Mouse (Mus musculus) forebrain, postnatal 0 days (tissue): ENCODE measurements around the gene Tmem222. TPM values are rescaled to one million over a fixed set of nuclear protein-coding genes. Genes with fewer than 3 reads are reported as not detected.

Experiments used
- ATAC-seq: fragments of 200-750 bp; cut with Nextera tagmentation; 2 replicates; pipeline ENCODE4 v1.8.0; 2017; ENCODE audit warnings: mild to moderate bottlenecking, moderate library complexity
- DNase-seq: peaks from one replicate; pipeline ENCODE4 v3.0.0-alpha.2; 2015
- H3K27ac ChIP-seq: fragments of 300-500 bp; sonication (generic); 2 replicates; pipeline ENCODE4 v1.5.1; 2014; ENCODE audit warnings: low read depth, mild to moderate bottlenecking, antibody characterized with exemption, low read length, moderate library complexity, mixed read lengths
- H3K27me3 ChIP-seq: fragments of 300-500 bp; sonication (generic); 2 replicates; pipeline ENCODE4 v1.6.1; 2014; ENCODE audit warnings: mild to moderate bottlenecking, low read length, mixed read lengths; ENCODE audit not compliant: insufficient read depth
- H3K36me3 ChIP-seq: fragments of 300-500 bp; sonication (generic); 2 replicates; pipeline ENCODE4 v1.6.1; 2014; ENCODE audit warnings: mild to moderate bottlenecking, moderate library complexity; ENCODE audit not compliant: insufficient read depth
- H3K4me1 ChIP-seq: fragments of 300-500 bp; sonication (generic); 2 replicates; pipeline ENCODE4 v1.6.1; 2014; ENCODE audit warnings: antibody characterized with exemption; ENCODE audit not compliant: insufficient read depth
- H3K4me2 ChIP-seq: fragments of 300-500 bp; sonication (generic); 2 replicates; pipeline ENCODE4 v1.6.1; 2014; ENCODE audit warnings: low read depth, mild to moderate bottlenecking, moderate library complexity
- H3K4me3 ChIP-seq: fragments of 300-500 bp; sonication (generic); 2 replicates; pipeline ENCODE4 v1.5.1; 2014; ENCODE audit warnings: low read depth, low read length, mixed read lengths
- H3K9ac ChIP-seq: fragments of 300-500 bp; sonication (generic); 2 replicates; pipeline ENCODE4 v1.6.1; 2014; ENCODE audit warnings: mild to moderate bottlenecking
- H3K9me3 ChIP-seq: fragments of 300-500 bp; sonication (generic); 2 replicates; pipeline ENCODE4 v1.6.1; 2016; ENCODE audit warnings: low read length
- CTCF ChIP-seq: sonication (generic); IDR thresholded peaks from 2 replicates; pipeline ENCODE4 v1.5.1; 2016; ENCODE audit warnings: antibody characterized with exemption, control low read depth, low read depth
- WGBS: fragments of 180-500 bp; shearing (Covaris S2); extraction: QIAGEN DNeasy Blood & Tissue Kit; methylation state at CpG from one replicate; pipeline ENCODE4 v1.1.7; 2014; 5-methylcytosine and 5-hydroxymethylcytosine counted together
- polyA plus RNA-seq: library from polyadenylated mRNA; unstranded; fragments of >200 nt; fragmentation: Nextera tagmentation; extraction: Ambion mirVana; gene quantifications from 2 replicates; pipeline ENCODE4 v1.2.1, GENCODE M21; 2015
- total RNA-seq: library from RNA; depleted of rRNA; stranded (reverse); fragments of >200 nt; gene quantifications from 2 replicates; pipeline ENCODE4 v1.2.3, GENCODE M21; 2014

Tmem222 gene
- total and polyA plus RNA-seq, 2 experiments from 2014 or later = 125 to 146 TPM

DNA sequence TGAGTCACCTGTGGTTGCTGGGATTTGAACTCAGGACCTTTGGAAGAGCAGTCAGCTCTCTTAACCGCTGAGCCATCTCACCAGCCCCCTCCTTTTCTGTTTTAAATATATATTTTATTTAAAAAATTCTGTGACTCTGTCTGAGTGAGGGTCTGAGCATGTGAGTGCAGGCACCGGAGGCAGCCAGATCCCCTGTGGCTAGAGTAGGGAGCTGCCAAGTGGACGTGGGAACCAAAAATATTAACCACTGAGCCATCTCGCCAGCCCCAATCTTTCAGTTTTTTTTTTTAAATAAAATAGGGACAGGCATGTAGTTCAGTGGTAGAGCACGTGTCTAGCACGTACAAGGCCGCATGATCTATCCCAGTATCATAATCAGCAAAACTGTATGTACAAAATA, 27.2 kb upstream of the Tmem222 start:
- no peak for DNase-seq
- TF ChIP-seq CTCF = no peak
- H3K4me3 ChIP-seq = no peak overlapping the region
- no peak overlapping the region for H3K27ac ChIP-seq
- no peaks in the 10 kb centered on the region for H3K9me3 ChIP-seq
- no peak overlapping the region for H3K9ac ChIP-seq
- H3K4me2 ChIP-seq = no peak overlapping the region
- no peaks in the 10 kb centered on the region for H3K27me3 ChIP-seq
- H3K4me1 ChIP-seq = no peaks in the 10 kb centered on the region
- WGBS = 92% methylated on average over 7 of the region's 7 CpGs
- H3K36me3 ChIP-seq = peaks cover 42% of the 10 kb centered on the region
- no peak for ATAC-seq

- Histone ChIP-seq H3K36me3 (peaks cover 47% of the 10 kb centered on the region), H3K9ac (no peak overlapping the region), H3K9me3 (no peaks in the 10 kb centered on the region), H3K27ac (no peak overlapping the region), H3K27me3 (no peaks in the 10 kb centered on the region), H3K4me3 (no peak overlapping the region), H3K4me1 (peaks cover 8% of the 10 kb centered on the region; the same call in 1 of the 2 replicates), H3K4me2 (no peak overlapping the region)
- DNase-seq (peak; percentile 17), ATAC-seq (no peak)
- 67% methylated on average over 5 of the region's 5 CpGs for WGBS
- TF ChIP-seq CTCF = no peak
Observed at GRCm38 (mm10) chr4:133302668-133303067, 25.1 kb upstream of the Tmem222 start.

DNA sequence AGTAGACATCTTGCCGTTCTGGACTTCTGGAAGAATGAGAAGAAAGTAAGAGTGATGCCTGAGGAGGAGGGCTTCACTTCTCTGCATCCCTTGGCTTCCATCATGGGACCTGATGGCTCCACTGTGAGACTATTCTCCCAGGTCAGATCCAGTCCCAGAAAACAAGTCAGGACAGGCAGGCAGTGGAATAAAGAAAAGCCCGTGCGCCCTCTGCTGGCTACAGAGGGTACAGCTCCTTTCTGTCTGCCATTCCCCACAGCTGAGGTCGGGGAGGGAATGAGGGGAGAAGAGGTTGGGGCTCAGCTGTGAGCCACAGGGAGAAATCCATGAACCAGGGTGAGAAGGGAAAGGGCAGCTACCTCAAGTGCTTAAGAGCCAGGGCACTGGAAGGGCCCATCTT, 24.2 kb upstream of the Tmem222 start:
- Histone ChIP-seq H3K27ac (no peak overlapping the region), H3K27me3 (no peaks in the 10 kb centered on the region), H3K4me1 (peaks cover 8% of the 10 kb centered on the region; the same call in 1 of the 2 replicates), H3K9ac (no peak overlapping the region), H3K4me3 (no peak overlapping the region), H3K4me2 (no peak overlapping the region), H3K9me3 (no peaks in the 10 kb centered on the region), H3K36me3 (peaks cover 50% of the 10 kb centered on the region)
- WGBS = 23% methylated on average over 4 of the region's 4 CpGs
- TF ChIP-seq CTCF = peak; percentile 97
- ATAC-seq (no peak; the same call in 1 of the 2 replicates), DNase-seq (peak; percentile 83)

DNA sequence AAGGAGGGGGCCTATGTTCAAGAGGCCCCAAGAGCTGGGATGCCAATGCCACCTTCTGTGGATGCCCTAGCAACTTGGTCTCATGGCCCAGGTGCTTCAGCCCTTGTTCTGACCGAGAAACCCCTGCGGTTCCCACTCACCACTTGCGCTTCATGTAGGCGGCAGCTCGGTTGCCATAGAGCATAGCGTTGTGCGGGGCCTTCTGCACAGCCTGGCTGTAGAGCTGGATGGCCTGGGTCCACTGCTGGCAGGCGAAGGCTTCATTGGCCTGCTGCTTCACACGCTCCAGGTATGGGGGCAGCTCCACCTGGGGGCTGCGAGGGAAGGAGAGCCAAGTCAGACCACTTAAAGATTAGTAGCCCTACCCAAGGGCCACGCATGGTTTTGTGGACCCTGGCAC, 22.8 kb upstream of the Tmem222 start:
- no peaks in the 10 kb centered on the region for H3K9me3 ChIP-seq
- peak overlapping the region; percentile 83 for H3K27ac ChIP-seq

GRCm38 (mm10) chr4:133299701-133300100, 22.1 kb upstream of the Tmem222 start:
- no peak overlapping the region for H3K4me3 ChIP-seq
- peaks cover 8% of the 10 kb centered on the region; the same call in 1 of the 2 replicates for H3K4me1 ChIP-seq
- H3K4me2 ChIP-seq = no peak overlapping the region
- peak; percentile 74 for ATAC-seq
- TF ChIP-seq CTCF = no peak
- DNase-seq = peak; percentile 88
- peaks cover 62% of the 10 kb centered on the region for H3K36me3 ChIP-seq
- no peak overlapping the region; the same call in 1 of the 2 replicates for H3K9ac ChIP-seq
- H3K27ac ChIP-seq = peak overlapping the region; percentile 83
- 41% methylated on average over 5 of the region's 5 CpGs for WGBS
- H3K27me3 ChIP-seq = no peaks in the 10 kb centered on the region
- H3K9me3 ChIP-seq = no peaks in the 10 kb centered on the region

More for the DNA sequence above, 22.8 kb upstream of the Tmem222 start:
- DNase-seq (no peak), ATAC-seq (no peak)
- Histone ChIP-seq H3K4me3 (no peak overlapping the region), H3K4me1 (peaks cover 8% of the 10 kb centered on the region; the same call in 1 of the 2 replicates), H3K4me2 (no peak overlapping the region), H3K27me3 (no peaks in the 10 kb centered on the region), H3K9ac (no peak overlapping the region), H3K36me3 (peaks cover 60% of the 10 kb centered on the region)
- WGBS = 82% methylated on average over 11 of the region's 11 CpGs
- no peak for TF ChIP-seq CTCF

- DNase-seq (peak; percentile 62), ATAC-seq (peak; percentile 42)
- H3K9ac ChIP-seq = no peak overlapping the region
- no peak overlapping the region for H3K4me3 ChIP-seq
- no peak for TF ChIP-seq CTCF
- WGBS = 28% methylated on average over 12 of the region's 12 CpGs
- peak overlapping the region; percentile 83 for H3K27ac ChIP-seq
- no peaks in the 10 kb centered on the region for H3K9me3 ChIP-seq
- no peaks in the 10 kb centered on the region for H3K27me3 ChIP-seq
- H3K4me2 ChIP-seq = no peak overlapping the region
- H3K4me1 ChIP-seq = peaks cover 8% of the 10 kb centered on the region; the same call in 1 of the 2 replicates
- H3K36me3 ChIP-seq = peaks cover 63% of the 10 kb centered on the region
Observed at GRCm38 (mm10) chr4:133298516-133299365, 21.1 kb upstream of the Tmem222 start.

DNA sequence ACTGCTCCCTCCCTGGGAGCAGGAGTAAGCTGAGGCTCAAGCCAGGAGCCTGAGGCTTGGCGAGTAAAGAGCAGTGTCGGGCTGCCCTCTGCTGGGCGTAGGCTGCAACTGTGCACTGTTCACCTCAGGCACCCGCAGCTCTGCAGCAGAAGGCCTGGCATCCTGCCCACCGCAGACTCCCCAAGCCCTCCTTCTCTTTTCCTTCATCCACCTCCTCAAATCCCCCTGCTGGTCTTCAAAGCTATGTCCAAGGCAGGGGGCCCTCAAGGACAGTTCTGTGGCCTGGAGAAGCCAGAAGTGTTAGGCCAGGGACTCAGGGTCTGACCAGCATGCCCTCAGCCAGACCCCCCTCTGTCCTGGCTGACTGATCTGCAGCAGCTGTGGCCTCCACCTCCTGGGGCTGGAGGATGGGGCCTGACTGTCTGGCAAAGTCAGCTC, 20.2 kb upstream of the Tmem222 start:
- Histone ChIP-seq H3K27ac (peak overlapping the region; percentile 83), H3K9me3 (no peaks in the 10 kb centered on the region), H3K27me3 (no peaks in the 10 kb centered on the region), H3K36me3 (peaks cover 63% of the 10 kb centered on the region), H3K9ac (no peak overlapping the region), H3K4me1 (peaks cover 8% of the 10 kb centered on the region; the same call in 1 of the 2 replicates), H3K4me3 (no peak overlapping the region), H3K4me2 (no peak overlapping the region)
- ATAC-seq = peak; percentile 85
- WGBS = under 1% methylated on average over 5 of the region's 5 CpGs
- peak; percentile 93 for DNase-seq
- TF ChIP-seq CTCF = peak; percentile 98
